Mouse (Mus musculus): ENCODE results near the gene Fkbp2. TPM values are rescaled to one million over a fixed set of nuclear protein-coding genes. Genes with fewer than 3 reads are reported as not detected.

Fkbp2 gene
- total RNA-seq, 4 experiments from 2014 or later, result 79.1 to 129 (median 98.4) TPM

DNA sequence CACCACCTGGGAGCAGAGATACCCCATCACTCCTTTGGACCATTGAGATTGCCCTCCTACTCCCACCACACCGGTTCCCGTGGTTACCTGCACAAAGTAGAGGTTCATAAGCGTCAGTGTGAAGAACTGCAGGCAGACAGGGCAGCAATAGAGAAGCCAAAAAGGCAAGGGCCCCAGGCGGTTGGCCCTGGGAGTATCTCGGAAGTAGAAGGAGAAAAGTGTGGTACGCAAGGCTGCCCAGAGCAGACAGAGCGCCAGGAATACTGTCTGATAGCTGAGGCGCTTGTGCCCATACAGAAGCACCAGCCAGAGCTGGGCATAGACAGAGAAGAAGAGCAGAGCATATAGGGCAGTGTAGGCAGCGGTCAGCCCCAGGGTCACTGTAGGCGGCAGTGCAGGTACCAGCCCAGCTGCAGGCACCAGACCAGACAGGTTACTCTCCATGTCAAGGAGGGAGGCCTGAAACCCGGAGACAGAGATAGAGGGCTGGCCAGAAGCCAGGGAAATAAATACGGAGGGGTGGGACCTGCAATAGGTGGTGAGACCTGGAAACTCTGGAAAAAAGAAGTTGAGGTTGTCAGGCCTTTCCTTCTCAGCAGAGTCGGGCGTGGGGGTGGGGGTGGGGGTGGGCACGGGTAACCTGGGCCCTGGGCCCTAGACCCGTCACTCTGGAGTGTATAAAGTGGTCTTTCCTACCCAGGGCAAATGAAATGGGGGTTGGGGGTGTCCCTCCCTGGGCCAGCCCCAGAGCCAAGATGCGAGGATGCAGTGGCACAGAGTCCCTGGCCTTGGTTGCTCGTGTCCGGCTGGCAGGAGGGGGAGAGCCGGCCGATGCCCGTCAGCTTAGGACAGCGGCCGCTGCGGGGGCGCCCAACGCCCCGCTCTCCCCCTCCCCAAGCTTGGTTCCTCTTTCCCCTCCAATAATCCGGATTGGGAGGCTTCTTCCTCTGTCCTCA, 39.6 kb downstream of the Fkbp2 start:
- DNase-seq (ENCODE audit: low spot score in 2 of 2), result no peak

DNA sequence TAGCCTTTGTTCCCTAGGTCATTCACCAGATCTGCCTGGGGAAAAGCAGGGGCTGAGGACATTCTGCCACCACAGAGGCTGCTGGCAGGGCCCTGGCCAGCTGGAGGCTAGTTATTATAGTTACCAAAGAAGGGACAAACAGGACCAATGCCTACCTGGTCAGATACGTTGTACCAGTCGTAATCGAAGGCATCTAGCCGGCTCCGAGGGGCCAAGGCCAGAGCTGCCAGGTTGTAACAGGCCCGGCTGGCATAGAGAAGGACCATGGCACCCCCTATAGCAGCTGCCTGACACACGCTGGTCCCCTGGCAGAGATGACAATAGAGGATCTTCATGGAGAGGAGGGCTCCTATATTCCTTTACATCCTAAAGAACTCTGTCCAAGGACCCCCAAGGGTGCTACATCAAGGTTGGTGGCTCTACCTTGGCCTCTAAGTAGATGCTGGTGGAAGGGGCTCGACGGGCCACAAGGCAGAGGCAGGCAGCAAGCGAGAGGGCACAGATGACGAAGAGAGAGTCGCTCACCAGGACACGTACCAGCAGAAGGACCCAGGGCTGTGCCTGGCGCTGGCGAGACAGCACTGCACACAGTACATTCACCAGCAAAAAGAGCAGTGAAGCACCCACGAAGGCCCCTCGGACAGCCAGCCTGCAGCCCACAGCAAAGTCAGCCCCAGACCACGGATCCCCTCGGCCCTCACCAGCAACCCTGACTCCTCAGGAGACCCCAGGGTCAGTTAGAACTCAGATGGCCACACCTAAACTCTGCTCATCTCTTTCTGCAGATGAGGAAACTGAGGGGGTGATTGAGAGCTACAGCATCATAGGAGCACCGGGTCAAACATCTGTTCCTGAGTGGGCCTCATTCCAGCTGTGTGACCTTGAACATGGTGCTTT, 40.9 kb downstream of the Fkbp2 start:
- no peak for DNase-seq (ENCODE audit: low spot score in 2 of 2)

GRCm38 (mm10) chr19:6937541-6938465, 42.5 kb downstream of the Fkbp2 start:
- no peak for DNase-seq (ENCODE audit: low spot score in 2 of 2)

GRCm38 (mm10) chr19:6936299-6936698, 44.0 kb downstream of the Fkbp2 start:
- DNase-seq (ENCODE audit: low spot score in 2 of 2), result no peak

DNA sequence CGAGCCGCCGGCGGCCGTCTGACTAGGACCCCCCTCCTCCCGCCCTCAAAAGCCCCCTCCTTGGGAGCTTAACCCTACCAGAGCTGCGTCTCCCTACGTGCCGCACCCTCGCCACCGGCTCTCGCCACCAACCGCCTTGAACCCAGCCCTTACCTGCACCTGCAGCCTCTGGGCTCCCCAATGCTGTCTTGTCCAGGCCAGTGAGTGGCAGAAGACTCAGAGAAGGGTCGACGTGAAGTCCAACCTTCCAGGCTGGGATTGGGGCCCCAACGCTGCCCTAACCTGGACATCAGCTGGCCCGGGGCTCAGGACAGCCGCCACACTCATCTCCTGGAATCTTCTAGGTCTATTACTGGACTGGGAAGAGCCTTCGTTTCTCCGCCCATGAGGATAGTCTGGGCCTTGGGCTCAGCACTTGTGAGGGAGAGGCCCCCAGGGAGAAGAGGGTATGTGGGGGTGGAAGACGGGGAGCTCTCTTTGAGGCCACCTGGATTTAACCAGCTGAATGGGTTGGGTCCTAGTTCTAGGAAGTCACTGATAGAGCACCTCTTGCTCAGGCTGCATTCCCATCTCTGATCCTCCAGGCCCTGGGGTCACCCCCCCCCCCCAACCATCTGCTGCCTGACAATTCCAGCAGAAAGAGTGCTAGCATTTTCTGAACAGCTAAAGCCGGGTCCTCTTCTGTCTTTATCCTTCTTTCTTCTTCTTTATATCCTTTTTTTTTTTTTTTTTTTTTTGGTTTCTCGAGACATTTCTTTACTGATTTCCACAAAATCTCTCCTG, 45.9 kb downstream of the Fkbp2 start, which contains the start of gene Kcnk4:
Gene Kcnk4, minus strand, starts transcription at position 321 of the 783 bp plus-strand sequence.
- no peak for DNase-seq (ENCODE audit: low spot score in 2 of 2)

- DNase-seq (ENCODE audit: low spot score in 2 of 2), result peak in 1 of 2 experiments; percentile 75
Measured at GRCm38 (mm10) chr19:6933436-6934194, 46.7 kb downstream of the Fkbp2 start.

DNA sequence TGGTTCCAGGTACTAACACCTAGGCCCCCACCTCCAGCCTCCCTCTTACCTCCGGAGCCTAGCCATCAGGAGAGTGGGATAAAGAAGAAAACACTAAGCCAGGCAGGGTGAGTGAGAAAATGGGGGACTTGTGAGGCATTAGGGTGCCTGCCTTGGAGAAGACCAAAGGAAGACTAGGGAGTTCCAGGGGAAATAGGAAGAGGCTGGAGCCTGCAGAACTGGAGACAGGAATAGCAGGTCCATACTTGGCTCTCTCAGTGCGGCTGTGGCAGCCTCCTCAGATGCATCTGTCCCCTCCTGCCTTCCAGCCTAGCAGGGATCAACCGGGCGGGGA, 47.2 kb downstream of the Fkbp2 start:
- no peak for DNase-seq (ENCODE audit: low spot score in 2 of 2)

DNA sequence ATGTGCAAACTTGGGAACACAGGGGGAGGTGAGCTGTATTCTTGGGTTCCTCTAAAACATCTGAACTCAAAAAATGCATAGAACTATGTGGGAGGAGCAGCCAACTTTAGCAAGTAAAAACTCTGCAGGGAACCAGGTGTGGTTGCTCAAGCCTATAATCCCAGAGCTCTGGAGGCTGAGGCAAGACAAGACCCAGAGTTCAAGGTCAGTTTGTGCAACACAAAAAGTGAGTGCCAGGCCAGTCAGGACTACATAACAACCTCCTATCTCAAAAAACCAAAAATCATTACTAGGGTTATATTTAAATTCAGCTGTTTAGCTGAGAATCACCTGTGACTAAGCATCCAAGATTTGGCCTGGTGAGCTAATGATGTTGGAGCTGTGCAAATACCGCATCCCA, 48.3 kb downstream of the Fkbp2 start:
- DNase-seq (ENCODE audit: low spot score in 2 of 2), result no peak

- no peak for DNase-seq (ENCODE audit: low spot score in 2 of 2)
Measured at GRCm38 (mm10) chr19:6931002-6931401, 49.3 kb downstream of the Fkbp2 start.

DNA sequence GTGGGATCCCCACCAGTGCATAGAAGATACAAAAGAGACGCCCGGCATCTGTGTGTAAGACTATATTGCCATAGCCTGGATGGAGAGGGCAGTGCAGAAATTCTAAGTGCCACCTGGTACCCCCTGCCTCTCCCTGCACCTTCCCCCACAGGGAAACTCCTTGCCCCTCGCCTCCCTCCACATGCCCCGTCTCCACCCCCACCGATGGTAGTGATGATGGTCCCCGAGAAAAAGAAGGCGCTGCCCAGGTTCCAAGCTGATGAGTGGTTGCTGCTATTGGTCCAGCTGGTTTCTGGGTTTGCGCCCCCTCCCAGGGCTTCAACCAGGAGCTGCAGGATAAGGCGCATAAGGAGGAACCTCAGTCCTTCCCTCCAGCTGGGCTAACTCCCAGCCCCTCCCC, 52.2 kb downstream of the Fkbp2 start:
- no peak for DNase-seq (ENCODE audit: low spot score in 2 of 2)

Other genes with a start within 250 kb of the Fkbp2 start
- gene Rps6ka4, start 139.9 kb downstream of the Fkbp2 start, total RNA-seq (2022), result 10 to 100 TPM; 41.9 to 59.0 (median 49.0) TPM
- gene Ccdc88b, start 122.3 kb downstream of the Fkbp2 start, total RNA-seq (2022), result 1 to 10 TPM; 4.6 to 6.3 (median 5.8) TPM
- gene Trmt112, start 70.8 kb downstream of the Fkbp2 start, total RNA-seq (2022), result 10 to 100 TPM; 35.0 to 55.2 (median 44.9) TPM
- 100 to 1,000 TPM; 294 to 374 (median 338) TPM for gene Prdx5, start 70.4 kb downstream of the Fkbp2 start, total RNA-seq (2022)
- gene Esrra, start 58.7 kb downstream of the Fkbp2 start, total RNA-seq (2022), result 10 to 100 TPM; 60.5 to 66.0 (median 63.4) TPM
- 10 to 100 TPM; 15.5 to 18.5 (median 16.6) TPM for gene Catsperz, start 55.1 kb downstream of the Fkbp2 start, total RNA-seq (2022)
- gene Kcnk4, start 46.0 kb downstream of the Fkbp2 start, total RNA-seq (2022), result 10 to 100 TPM; 25.0 to 31.5 (median 25.7) TPM
- 10 to 100 TPM; 34.6 to 44.9 (median 37.6) TPM for gene Bad, start 38.6 kb downstream of the Fkbp2 start, total RNA-seq (2022)
- gene Gpr137, start 38.0 kb downstream of the Fkbp2 start, total RNA-seq (2022), result 100 to 1,000 TPM; 101 to 106 (median 104) TPM
- 10 to 100 TPM; 56.6 to 72.1 (median 59.0) TPM for gene Ppp1r14b, start 5.5 kb downstream of the Fkbp2 start, total RNA-seq (2022)
- gene Plcb3, start 4.0 kb downstream of the Fkbp2 start, total RNA-seq (2022), result 10 to 100 TPM; 13.8 to 18.2 (median 14.5) TPM
- gene Vegfb, start 7.2 kb upstream of the Fkbp2 start, total RNA-seq (2022), result 100 to 1,000 TPM in 3 of 4 experiments, 10 to 100 TPM in 1; 98.9 to 107 (median 104) TPM
- gene Dnajc4, start 12.1 kb upstream of the Fkbp2 start, total RNA-seq (2022), result 10 to 100 TPM; 27.0 to 32.6 (median 29.7) TPM
- 10 to 100 TPM; 13.8 to 17.0 (median 16.2) TPM for gene Nudt22, start 15.6 kb upstream of the Fkbp2 start, total RNA-seq (2022)
- gene Trpt1, start 15.6 kb upstream of the Fkbp2 start, total RNA-seq (2022), result 10 to 100 TPM; 20.2 to 25.3 (median 21.3) TPM
- gene Fermt3, start 39.0 kb upstream of the Fkbp2 start, total RNA-seq (2022), result 10 to 100 TPM in 1 of 4 experiments, 1 to 10 TPM in 3; 4.1 to 11.5 (median 7.1) TPM
- gene Stip1, start 59.5 kb upstream of the Fkbp2 start, total RNA-seq (2022), result 100 to 1,000 TPM; 160 to 199 (median 183) TPM
- 10 to 100 TPM; 16.7 to 19.7 (median 18.0) TPM for gene Macrod1, start 76.3 kb upstream of the Fkbp2 start, total RNA-seq (2022)
- gene Flrt1, start 125.2 kb upstream of the Fkbp2 start, total RNA-seq (2022), result 10 to 100 TPM; 35.6 to 42.2 (median 39.1) TPM
- gene Otub1, start 225.8 kb upstream of the Fkbp2 start, total RNA-seq (2022), result 100 to 1,000 TPM; 267 to 296 (median 278) TPM
- gene Cox8a, start 237.1 kb upstream of the Fkbp2 start, total RNA-seq (2022), result 1,000 to 10,000 TPM; 1,021 to 1,102 (median 1,060) TPM

Data from left cerebral cortex, adult 8-10 months (tissue).